Mouse (Mus musculus) testis, adult 2 months (tissue): Measurements from ENCODE around the gene Fkrp.

Experiments used
- CTCF ChIP-seq: fragments of 200-500 bp; IDR thresholded peaks from 2 replicates; pipeline ENCODE4 v1.5.1; 2012; ENCODE audit warnings: low read depth, mild to moderate bottlenecking, inconsistent platforms, low read length, moderate library complexity; ENCODE audit not compliant: control insufficient read depth, insufficient read depth, insufficient replicate concordance
- POLR2A ChIP-seq: fragments of 200-500 bp; IDR thresholded peaks from 2 replicates; pipeline ENCODE4 v1.6.1; 2012; ENCODE audit warnings: low read depth, mild to moderate bottlenecking, inconsistent platforms, low read length, moderate library complexity; ENCODE audit not compliant: control insufficient read depth

- TF ChIP-seq POLR2A: no peak
- TF ChIP-seq CTCF: no peak
These were observed 33.3 kb downstream of the Fkrp start for GRCm38 (mm10) chr7:16783224-16783688.
